Mouse (Mus musculus) embryonic facial prominence, embryonic 11.5 days (tissue): ENCODE data around the gene Foxn3. TPM values are rescaled to one million over a fixed set of nuclear protein-coding genes. Genes with fewer than 3 reads are reported as not detected.

Experiments
- ATAC-seq: fragments of 200-750 bp; cut with Nextera tagmentation; replicated peaks from 2 replicates; pipeline ENCODE4 v1.8.0; 2017; ENCODE audit warnings: low read depth; ENCODE audit not compliant: insufficient number of reproducible peaks, low FRiP score, low TSS enrichment
- DNase-seq: peaks from one replicate; pipeline ENCODE4 v3.0.0-alpha.2; 2015; ENCODE audit warnings: low spot score
- H3K27ac ChIP-seq: fragments of 300-500 bp; sonication (generic); replicated peaks from 2 replicates; pipeline ENCODE4 v1.5.1; 2014; ENCODE audit warnings: mild to moderate bottlenecking, low read depth, low read length, control low read depth
- H3K27me3 ChIP-seq: fragments of 300-500 bp; sonication (generic); 2 replicates; pipeline ENCODE4 v1.6.1; 2014; ENCODE audit warnings: mild to moderate bottlenecking, low read length, moderate library complexity, mixed read lengths; ENCODE audit not compliant: control insufficient read depth, insufficient read depth
- H3K36me3 ChIP-seq: fragments of 300-500 bp; sonication (generic); replicated peaks from 2 replicates; pipeline ENCODE4 v1.6.1; 2014; ENCODE audit warnings: low read depth, mild to moderate bottlenecking, low read length, moderate library complexity, mixed read lengths; ENCODE audit not compliant: control insufficient read depth, insufficient read depth
- H3K4me1 ChIP-seq: fragments of 300-500 bp; sonication (generic); 2 replicates; pipeline ENCODE4 v1.6.1; 2014; ENCODE audit warnings: low read length, mixed read lengths; ENCODE audit not compliant: control insufficient read depth, insufficient read depth
- H3K4me2 ChIP-seq: fragments of 300-500 bp; sonication (generic); 2 replicates; pipeline ENCODE4 v1.6.1; 2014; ENCODE audit warnings: low read depth, mild to moderate bottlenecking, control low read depth, low read length, moderate library complexity
- H3K4me3 ChIP-seq: fragments of 300-500 bp; sonication (generic); 2 replicates; pipeline ENCODE4 v1.5.1; 2014; ENCODE audit warnings: low read depth, low read length, control low read depth
- H3K9ac ChIP-seq: fragments of 300-500 bp; sonication (generic); replicated peaks from 2 replicates; pipeline ENCODE4 v1.6.1; 2014; ENCODE audit warnings: mild to moderate bottlenecking, control low read depth, low read length
- H3K9me3 ChIP-seq: fragments of 300-500 bp; sonication (generic); replicated peaks from 2 replicates; pipeline ENCODE4 v1.6.1; 2016; ENCODE audit warnings: mild to moderate bottlenecking, low read length, inconsistent platforms, mixed read lengths; ENCODE audit not compliant: control insufficient read depth
- WGBS: fragments of 180-500 bp; shearing (Covaris S2); extraction: QIAGEN DNeasy Blood & Tissue Kit; methylation state at CpG from one replicate; pipeline ENCODE4 v1.1.7; 2014; 5-methylcytosine and 5-hydroxymethylcytosine counted together
- polyA plus RNA-seq: library from polyadenylated mRNA; unstranded; fragments of >200 nt; fragmentation: Nextera tagmentation; extraction: Ambion mirVana; gene quantifications from 2 replicates; pipeline ENCODE4 v1.2.1, GENCODE M21; 2014

Foxn3 gene
- polyA plus RNA-seq, 1 experiment from 2014 or later, result 80.5 TPM

GRCm38 (mm10) chr12:99392944-99393866, 170.2 kb downstream of the Foxn3 start:
- ATAC-seq (peak; percentile 87), DNase-seq (peak; percentile 91)
- Histone ChIP-seq H3K9me3 (no peaks in the 10 kb centered on the region), H3K27me3 (no peaks in the 10 kb centered on the region), H3K36me3 (no peaks in the 10 kb centered on the region), H3K27ac (peak overlapping the region; percentile 83), H3K4me2 (peak overlapping the region; percentile 91), H3K9ac (peak overlapping the region; percentile 88), H3K4me1 (no peaks in the 10 kb centered on the region; the same call in 1 of the 2 replicates), H3K4me3 (peak overlapping the region; percentile 95)
- under 1% methylated on average over 58 of the region's 71 CpGs for WGBS

- peak; percentile 87 for ATAC-seq
Observed at GRCm38 (mm10) chr12:99391942-99392880, 171.2 kb downstream of the Foxn3 start.

GRCm38 (mm10) chr12:99390429-99390828, 173.0 kb downstream of the Foxn3 start:
- WGBS, result 73% methylated on average over 5 of the region's 5 CpGs
- no peaks in the 10 kb centered on the region for H3K27me3 ChIP-seq
- no peak for DNase-seq
- H3K4me2 ChIP-seq, result no peak overlapping the region
- no peaks in the 10 kb centered on the region; the same call in 1 of the 2 replicates for H3K4me1 ChIP-seq
- H3K36me3 ChIP-seq, result no peaks in the 10 kb centered on the region; the same call in 1 of the 2 replicates
- H3K9ac ChIP-seq, result no peak overlapping the region
- no peaks in the 10 kb centered on the region for H3K9me3 ChIP-seq
- ATAC-seq, result no peak
- no peak overlapping the region for H3K4me3 ChIP-seq
- H3K27ac ChIP-seq, result no peak overlapping the region

More at GRCm38 (mm10) chr12:99391942-99392880, 171.2 kb downstream of the Foxn3 start:
- no peaks in the 10 kb centered on the region for H3K9me3 ChIP-seq
- no peaks in the 10 kb centered on the region; the same call in 1 of the 2 replicates for H3K4me1 ChIP-seq
- no peaks in the 10 kb centered on the region; the same call in 1 of the 2 replicates for H3K36me3 ChIP-seq
- H3K4me3 ChIP-seq, result peak overlapping the region; percentile 95
- H3K4me2 ChIP-seq, result peak overlapping the region; percentile 91
- peak overlapping the region; percentile 83 for H3K27ac ChIP-seq
- peak; percentile 98 for DNase-seq
- no peaks in the 10 kb centered on the region for H3K27me3 ChIP-seq
- WGBS, result under 1% methylated on average over 77 of the region's 87 CpGs
- H3K9ac ChIP-seq, result peak overlapping the region; percentile 88

- Histone ChIP-seq H3K9ac (no peak overlapping the region), H3K27me3 (no peaks in the 10 kb centered on the region), H3K27ac (no peak overlapping the region), H3K4me3 (no peak overlapping the region), H3K9me3 (no peaks in the 10 kb centered on the region), H3K4me2 (no peak overlapping the region), H3K4me1 (no peaks in the 10 kb centered on the region; the same call in 1 of the 2 replicates), H3K36me3 (no peaks in the 10 kb centered on the region; the same call in 1 of the 2 replicates)
- 90% methylated on average over 7 of the region's 7 CpGs for WGBS
- ATAC-seq (no peak), DNase-seq (no peak)
Observed at GRCm38 (mm10) chr12:99389244-99389643, 174.1 kb downstream of the Foxn3 start.

GRCm38 (mm10) chr12:99385897-99386834, 177.2 kb downstream of the Foxn3 start:
- Histone ChIP-seq H3K27ac (no peak overlapping the region), H3K27me3 (no peaks in the 10 kb centered on the region), H3K4me2 (no peak overlapping the region), H3K9me3 (no peaks in the 10 kb centered on the region), H3K36me3 (no peaks in the 10 kb centered on the region; the same call in 1 of the 2 replicates), H3K4me1 (no peaks in the 10 kb centered on the region), H3K9ac (no peak overlapping the region), H3K4me3 (no peak overlapping the region)
- ATAC-seq (no peak), DNase-seq (no peak)
- WGBS, result 65% methylated on average over 17 of the region's 17 CpGs

GRCm38 (mm10) chr12:99385073-99385472, 178.3 kb downstream of the Foxn3 start:
- H3K9ac ChIP-seq, result no peak overlapping the region
- H3K4me2 ChIP-seq, result no peak overlapping the region
- DNase-seq (no peak), ATAC-seq (no peak)
- no peak overlapping the region for H3K4me3 ChIP-seq
- H3K9me3 ChIP-seq, result no peaks in the 10 kb centered on the region
- H3K27me3 ChIP-seq, result no peaks in the 10 kb centered on the region
- WGBS, result 90% methylated on average over 4 of the region's 4 CpGs
- no peaks in the 10 kb centered on the region for H3K4me1 ChIP-seq
- no peak overlapping the region for H3K27ac ChIP-seq
- H3K36me3 ChIP-seq, result no peaks in the 10 kb centered on the region; the same call in 1 of the 2 replicates

GRCm38 (mm10) chr12:99381317-99381716, 182.1 kb downstream of the Foxn3 start:
- no peaks in the 10 kb centered on the region for H3K9me3 ChIP-seq
- H3K9ac ChIP-seq, result no peak overlapping the region
- H3K36me3 ChIP-seq, result no peaks in the 10 kb centered on the region; the same call in 1 of the 2 replicates
- no peak for DNase-seq
- no peak for ATAC-seq
- H3K27ac ChIP-seq, result no peak overlapping the region
- no peak overlapping the region for H3K4me3 ChIP-seq
- H3K4me1 ChIP-seq, result no peaks in the 10 kb centered on the region; the same call in 1 of the 2 replicates
- 90% methylated on average over 9 of the region's 9 CpGs for WGBS
- H3K27me3 ChIP-seq, result no peaks in the 10 kb centered on the region
- no peak overlapping the region for H3K4me2 ChIP-seq
